Mouse (Mus musculus) embryonic fibroblast, embryonic 13.5 days (primary cell): ENCODE measurements around the gene Samd4b.

Experiments used
- CTCF ChIP-seq: IDR thresholded peaks from 2 replicates; pipeline ENCODE4 v1.5.1; 2011; ENCODE audit warnings: mild to moderate bottlenecking, control low read depth, low read length, moderate library complexity, borderline replicate concordance; ENCODE audit not compliant: insufficient read depth
- POLR2A ChIP-seq: IDR thresholded peaks from 2 replicates; pipeline ENCODE4 v1.6.1; 2011; ENCODE audit warnings: low read depth, mild to moderate bottlenecking, control low read depth, low read length, moderate library complexity

- no peak for TF ChIP-seq CTCF
- peak; percentile 67 for TF ChIP-seq POLR2A
These were observed 247.6 kb downstream of the Samd4b start, which contains the start of gene Rps16 for GRCm38 (mm10) chr7:28350155-28350883.
